Mouse (Mus musculus): Measurements from ENCODE around the gene C2cd6. TPM values are rescaled to one million over a fixed set of nuclear protein-coding genes. Genes with fewer than 3 reads are reported as not detected.

Gene C2cd6
- total RNA-seq (2023) = not detected

GRCm38 (mm10) chr1:59094705-59095104 is at the start of gene C2cd6:
TSS of gene C2cd6 (minus strand) at chr1:59094900.

GRCm38 (mm10) chr1:59119720-59120457 is 25.2 kb upstream of the C2cd6 start, which contains the start of gene Tmem237:
TSS of gene Tmem237 (minus strand) at chr1:59120408.

Other genes with a start within 250 kb of the C2cd6 start
- gene Trak2, start 121.5 kb downstream of the C2cd6 start, total RNA-seq (2023) = 10 to 100 TPM; 54.2 to 71.3 TPM
- 10 to 100 TPM; 18.8 to 20.8 TPM for gene Stradb, start 121.4 kb downstream of the C2cd6 start, total RNA-seq (2023)
- 1 to 10 TPM; 5.3 to 5.5 TPM for gene Tmem237, start 25.5 kb upstream of the C2cd6 start, total RNA-seq (2023)
- gene Mpp4, start 68.5 kb upstream of the C2cd6 start, total RNA-seq (2023) = under 1 TPM in 1 of 2 experiments, not detected in 1; 0.11 TPM
- gene Als2, start 142.3 kb upstream of the C2cd6 start, total RNA-seq (2023) = 1 to 10 TPM; 5.8 to 7.5 TPM
- gene Cdk15, start 162.0 kb upstream of the C2cd6 start, total RNA-seq (2023) = not detected

Measured in neutrophil, adult 83 days (primary cell).